Mouse (Mus musculus) B cell, adult (primary cell): ENCODE data around the gene Olfr466. TPM values are rescaled to one million over a fixed set of nuclear protein-coding genes. Genes with fewer than 3 reads are reported as not detected.

Source experiments
- total RNA-seq: library from RNA; stranded (reverse); gene quantifications from 4 replicates; pipeline ENCODE4 v1.2.4, GENCODE M21; 2023; ENCODE audit not compliant: inconsistent age

Olfr466 gene
- not detected in 4 replicates for total RNA-seq

GRCm38 (mm10) chr13:65149940-65150339 lies at the start of gene Olfr466:
Gene Olfr466 (plus strand): TSS chr13:65150240.

GRCm38 (mm10) chr13:65112459-65113110 lies 37.5 kb upstream of the Olfr466 start, which contains the start of gene Mfsd14b:
Gene Mfsd14b (minus strand): TSS chr13:65112975.

GRCm38 (mm10) chr13:65137789-65138188 lies 12.3 kb upstream of the Olfr466 start, which contains the start of gene Olfr465-ps1:
Gene Olfr465-ps1 (plus strand): TSS chr13:65138089.

Other genes with a start within 250 kb of the Olfr466 start
- gene Cntnap3, start 246.3 kb upstream of the Olfr466 start, total RNA-seq: not detected in 4 replicates
- gene Spata31, start 232.8 kb upstream of the Olfr466 start, total RNA-seq: not detected in 4 replicates
- gene Spata31d1c, start 117.2 kb upstream of the Olfr466 start, total RNA-seq: not detected in 4 replicates
- 0.51 to 1.1 TPM (median 0.90 TPM) in 3 of 4 replicates, not detected in the other for gene Prss47, start 97.5 kb upstream of the Olfr466 start, total RNA-seq
- gene Mfsd14b, start 37.3 kb upstream of the Olfr466 start, total RNA-seq: 45.3 to 51.2 TPM (median 49.5 TPM) in 4 replicates
- not detected in 4 replicates for gene Olfr465-ps1, start 12.2 kb upstream of the Olfr466 start, total RNA-seq
- not detected in 4 replicates for gene Nlrp4f, start 55.7 kb downstream of the Olfr466 start, total RNA-seq
- not detected in 4 replicates for gene Gm10775, start 109.3 kb downstream of the Olfr466 start, total RNA-seq
- gene Zfp369, start 128.6 kb downstream of the Olfr466 start, total RNA-seq: 37.8 to 46.4 TPM (median 41.3 TPM) in 4 replicates